Mouse (Mus musculus): ENCODE data around the gene Sat1.

The Sat1 gene

DNA sequence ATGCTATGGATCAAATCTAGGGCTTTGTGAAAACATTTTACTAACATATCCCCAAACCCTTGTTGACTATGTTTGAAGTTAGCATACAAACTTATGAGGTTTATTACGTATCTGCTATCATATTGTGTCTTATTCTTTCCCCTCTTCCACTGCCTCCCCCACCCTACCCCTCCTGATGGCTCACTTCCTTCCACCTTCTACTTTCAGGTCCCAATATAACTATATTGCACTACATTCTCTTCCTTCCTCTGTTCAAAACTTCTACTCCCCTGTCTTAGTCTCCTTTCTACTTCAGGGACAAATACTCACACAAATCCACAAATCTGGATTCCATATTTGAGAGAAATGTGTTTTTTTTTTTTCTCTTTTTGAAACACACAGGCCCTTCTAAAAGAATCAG lies 52.7 kb downstream of the Sat1 start:
- DNase-seq = no peak
